Mouse (Mus musculus) left cerebral cortex, postnatal 10 days (tissue): ENCODE results near the gene C1qtnf1. TPM values are rescaled to one million over a fixed set of nuclear protein-coding genes. Genes with fewer than 3 reads are reported as not detected.
A peak's percentile ranks its signal among the peaks of the same experiment; 100 is the strongest.

Source experiments
- DNase-seq, 2 experiments: peaks; one replicate each; pipeline ENCODE4 v3.0.0; 2021 to 2022; ENCODE audit warnings: low spot score in 2 of 2, mixed read lengths in 1 of 2; ENCODE audit errors: extremely low spot score in 1 of 2
- intact Hi-C: fragments of 180-260 bp; cut with DNase I; formaldehyde crosslinking; loops from one replicate; pipeline ENCODE4 v1.15.1; 2025
- total RNA-seq, 2 experiments: library from RNA; stranded (reverse); gene quantifications; 2 replicates each; pipeline ENCODE4 v1.2.3; 2021

C1qtnf1 gene
- total RNA-seq, 2 experiments from 2014 or later: 5.9 to 8.8 TPM

DNA sequence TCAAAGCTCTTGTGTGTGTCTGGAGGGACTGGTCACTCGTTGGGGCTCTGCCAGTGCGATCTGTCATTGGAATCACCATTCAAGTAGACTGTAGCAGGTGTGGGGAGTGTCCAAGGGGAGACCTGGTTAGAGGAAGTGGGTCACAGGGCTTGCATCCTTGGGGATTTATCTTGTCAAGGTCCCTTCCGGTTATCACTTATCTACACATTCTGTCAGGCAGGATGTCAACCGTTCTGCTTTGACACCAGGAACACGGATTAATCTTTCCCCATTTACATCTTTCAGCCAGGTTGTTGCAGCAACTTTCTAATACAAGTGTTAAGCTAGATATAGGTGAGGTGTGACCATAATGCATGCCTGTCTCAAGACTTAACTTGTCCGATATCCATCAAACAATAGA is 27.8 kb downstream of the C1qtnf1 start:
- DNase-seq: no peak
- intact Hi-C loops: no loop called here

DNA sequence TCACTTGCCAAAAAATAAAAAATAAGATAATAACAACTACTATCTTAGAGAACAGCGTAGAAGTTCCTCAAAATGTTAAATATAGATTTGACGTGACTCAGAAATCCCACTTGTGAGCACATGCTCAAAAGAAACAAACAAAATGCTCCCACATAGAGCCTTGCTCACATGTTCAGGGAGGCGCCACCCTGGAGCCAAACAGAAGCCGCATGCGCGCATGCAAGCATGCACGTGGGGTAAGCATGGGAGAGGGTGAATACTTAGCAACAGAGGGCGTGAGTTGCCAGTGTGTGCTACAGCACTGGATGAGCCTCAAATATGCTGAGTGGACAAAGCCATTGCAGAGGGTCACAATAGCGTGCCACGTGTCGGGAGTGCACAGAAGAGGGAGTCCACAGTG is 28.9 kb downstream of the C1qtnf1 start:
- peak in 1 of 2 experiments; percentile 63 for DNase-seq
- intact Hi-C loops: no loop called here

- DNase-seq: peak in 1 of 2 experiments; percentile 86
- intact Hi-C loops: no loop called here
These were observed 31.0 kb downstream of the C1qtnf1 start for GRCm38 (mm10) chr11:118459051-118459450.

DNA sequence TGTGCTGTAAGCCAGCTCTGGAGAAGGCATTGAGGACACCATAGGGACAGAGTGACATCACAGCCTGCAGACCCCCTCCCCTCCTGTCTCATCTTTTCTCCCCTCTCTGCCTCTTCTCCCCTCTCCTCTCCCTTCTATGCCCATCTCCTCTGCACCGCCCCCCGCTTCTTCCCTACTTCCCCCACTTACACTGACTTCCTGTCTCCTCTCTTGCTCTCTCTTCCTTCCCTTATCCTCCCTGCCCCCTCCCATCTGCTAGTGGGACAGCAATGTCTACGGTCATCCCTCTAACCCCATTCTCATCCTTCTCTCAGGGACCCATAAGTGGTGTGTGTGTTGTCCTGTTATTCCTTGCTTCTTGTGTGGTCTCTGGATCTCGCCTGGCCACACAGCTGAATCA is 31.5 kb downstream of the C1qtnf1 start:
- no peak for DNase-seq
- intact Hi-C loops: no loop called here

DNA sequence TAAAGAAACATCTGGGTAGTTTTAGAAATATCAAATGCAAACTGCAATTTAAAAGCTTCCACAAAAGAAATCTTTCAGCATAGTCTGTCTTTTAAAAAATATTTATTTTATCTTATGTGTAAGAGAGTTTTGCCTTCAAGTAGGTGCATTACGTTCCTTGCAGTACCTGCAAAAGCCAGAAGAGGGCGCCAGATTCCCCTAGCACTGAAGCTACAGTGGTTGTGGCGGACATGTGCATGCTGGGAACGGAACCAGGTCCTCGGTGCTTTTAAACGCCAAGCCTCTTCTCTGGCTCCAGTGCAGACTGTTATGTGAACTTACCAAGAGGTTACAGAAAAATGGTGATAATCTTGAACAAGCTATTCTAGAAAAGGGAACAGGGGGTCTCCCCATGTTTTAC is 32.3 kb downstream of the C1qtnf1 start:
- no peak for DNase-seq
- intact Hi-C loops: no loop called here

DNA sequence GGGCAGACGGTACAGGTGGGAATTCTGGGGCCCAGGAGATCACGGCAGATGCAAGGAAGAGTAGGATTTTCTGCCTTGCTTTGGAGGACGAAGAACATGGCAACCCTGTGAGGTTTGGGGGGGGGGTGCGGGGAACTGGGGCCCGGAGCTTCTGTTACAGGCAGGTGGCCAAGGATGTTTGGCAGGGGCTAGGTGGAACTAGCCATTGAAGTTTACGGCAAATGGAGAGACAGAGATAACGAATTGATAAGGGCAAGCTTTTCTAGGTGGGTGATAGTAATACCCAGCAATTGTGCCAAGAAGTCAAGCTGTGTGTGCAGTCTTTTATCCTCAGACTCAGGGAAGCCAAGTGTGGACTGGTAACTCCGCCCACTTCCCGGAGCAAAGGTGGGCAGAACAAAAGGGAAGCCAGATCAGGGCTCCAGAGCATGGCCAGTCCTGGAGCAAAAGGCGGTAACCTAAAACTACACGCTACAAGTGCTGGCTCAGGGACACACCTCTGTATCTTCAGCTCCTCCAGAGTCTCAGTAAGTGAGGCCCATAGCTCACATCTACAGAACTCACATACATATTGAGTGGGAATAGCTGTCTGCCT is 39.5 kb downstream of the C1qtnf1 start:
- DNase-seq: no peak
- intact Hi-C loops: no loop called here

- no peak for DNase-seq
- intact Hi-C loops: no loop called here
These were observed 41.6 kb downstream of the C1qtnf1 start for GRCm38 (mm10) chr11:118469509-118470160.

DNA sequence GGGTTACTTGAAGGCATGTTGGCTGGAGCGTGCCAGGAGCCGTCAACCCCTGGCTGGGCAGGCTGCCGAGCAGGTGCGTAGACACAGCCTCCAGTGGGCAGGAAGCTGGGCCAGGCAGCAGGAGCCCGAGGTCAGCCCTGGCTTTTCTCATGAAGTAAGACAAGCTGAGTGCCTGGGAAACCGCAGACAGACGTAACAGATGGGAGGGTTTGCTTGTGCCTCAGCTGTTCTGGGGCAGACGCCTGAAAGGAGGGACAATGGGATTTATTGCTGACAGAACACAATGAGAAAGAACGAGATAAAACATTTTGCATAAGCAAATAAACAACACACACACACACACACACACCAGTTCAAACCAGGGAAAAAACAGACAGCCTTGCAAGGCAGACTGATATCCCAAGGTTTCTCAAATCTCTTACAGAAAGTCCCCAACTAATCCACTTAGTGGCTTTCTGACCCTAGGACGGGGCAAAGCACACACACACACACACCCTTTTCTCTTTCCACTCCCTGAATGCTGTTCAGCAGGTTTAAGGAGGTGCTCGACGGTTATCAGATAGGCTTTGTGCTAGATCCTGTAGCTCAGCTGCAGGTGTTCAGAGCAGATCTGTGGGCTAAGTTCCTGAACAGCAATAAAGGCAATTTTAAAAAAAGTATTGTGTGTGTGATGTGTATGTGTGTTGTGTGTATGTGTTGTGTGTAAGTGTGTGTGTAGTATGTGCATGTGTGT is 42.4 kb downstream of the C1qtnf1 start:
- intact Hi-C loops: no loop called here
- peak in 1 of 2 experiments; percentile 51 for DNase-seq

- DNase-seq: no peak
- intact Hi-C loops: no loop called here
These were observed 43.7 kb downstream of the C1qtnf1 start for GRCm38 (mm10) chr11:118471676-118472075.

- intact Hi-C loops: no loop called here
- DNase-seq: no peak
These were observed 45.2 kb downstream of the C1qtnf1 start for GRCm38 (mm10) chr11:118473161-118473560.

- intact Hi-C loops: no loop called here
- DNase-seq: no peak
These were observed 46.0 kb downstream of the C1qtnf1 start for GRCm38 (mm10) chr11:118473842-118474500.

DNA sequence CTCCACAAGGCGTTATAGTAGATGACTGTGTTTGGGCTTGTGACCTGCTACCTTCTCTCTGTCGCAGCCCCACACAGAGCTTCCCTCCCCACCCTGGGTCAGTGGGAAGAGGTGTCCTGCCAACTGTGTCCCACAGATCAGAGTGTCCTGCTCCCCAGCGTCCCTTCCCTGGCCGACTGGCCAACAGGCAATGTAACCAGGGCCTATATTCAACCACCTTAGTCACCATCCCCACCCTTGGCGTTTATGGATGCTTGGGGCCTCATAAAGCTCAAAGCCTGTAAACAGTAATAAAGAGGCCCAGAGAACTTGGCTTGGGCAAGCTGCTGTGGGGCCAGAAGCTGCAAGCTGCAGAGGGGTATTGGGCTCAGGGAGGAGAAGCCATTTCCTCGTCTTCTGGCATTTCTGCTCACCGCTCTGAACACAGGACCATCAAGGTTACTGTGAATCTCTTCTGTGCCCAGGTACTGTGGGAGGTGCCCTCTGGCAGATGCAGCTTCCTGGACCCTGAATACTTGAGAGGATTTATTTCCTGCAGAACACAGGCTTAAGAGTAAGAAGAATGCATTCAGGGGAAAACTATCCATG is 47.6 kb downstream of the C1qtnf1 start:
- intact Hi-C loops: no loop called here

DNA sequence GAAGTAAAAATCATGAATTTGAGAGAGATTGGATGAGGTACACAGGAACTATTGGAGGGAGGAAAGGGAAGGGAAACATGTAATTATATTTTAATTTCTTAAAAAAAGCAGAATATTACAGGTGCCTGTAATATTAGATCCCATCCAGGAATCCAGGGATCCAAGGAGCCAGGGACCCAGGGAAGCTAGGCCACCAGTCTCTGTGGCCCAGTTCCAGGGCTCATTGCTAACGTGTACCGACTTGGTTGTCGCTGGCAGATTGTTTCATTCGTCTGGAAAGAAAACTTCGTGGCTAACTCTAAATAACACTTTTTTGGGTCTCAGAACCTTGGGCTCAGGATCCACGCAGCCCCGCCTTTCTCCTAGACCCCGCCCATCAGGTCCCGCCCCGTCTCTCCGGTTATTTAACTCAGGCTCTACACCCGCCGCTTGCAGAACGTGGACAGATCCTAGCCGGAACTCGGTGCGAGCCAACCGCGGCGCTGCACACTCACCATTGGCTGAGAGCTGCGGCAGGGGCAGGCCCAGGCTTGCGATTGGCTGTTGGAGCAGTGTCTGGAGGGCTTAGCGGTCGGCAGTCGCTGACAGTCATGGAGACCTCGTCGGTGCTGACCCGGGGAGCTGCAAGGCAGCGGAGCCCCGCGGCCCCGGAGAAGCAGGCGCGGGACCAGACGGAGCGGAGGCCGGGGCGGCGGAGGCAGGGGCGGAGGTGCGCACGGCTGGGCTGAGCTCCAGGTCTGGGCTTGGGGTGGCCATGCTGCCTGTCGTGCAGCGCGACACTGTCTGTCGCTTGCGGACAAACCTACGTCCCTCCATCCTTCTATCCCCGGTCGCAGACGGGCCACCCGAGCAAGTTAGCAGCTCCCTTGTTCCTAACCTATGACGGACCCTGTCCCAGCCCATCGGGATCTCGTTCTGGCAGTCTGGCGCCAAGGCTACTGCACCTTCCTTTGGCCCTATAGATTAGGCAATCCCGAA is 48.7 kb downstream of the C1qtnf1 start, which contains the start of gene Engase:
Gene Engase (plus strand): TSS at position 434 of the 978 bp plus-strand sequence.
- peak; percentile 96 to 98 for DNase-seq
- intact Hi-C loops: no loop called here

More for the DNA sequence above, 47.6 kb downstream of the C1qtnf1 start:
- no peak for DNase-seq

DNA sequence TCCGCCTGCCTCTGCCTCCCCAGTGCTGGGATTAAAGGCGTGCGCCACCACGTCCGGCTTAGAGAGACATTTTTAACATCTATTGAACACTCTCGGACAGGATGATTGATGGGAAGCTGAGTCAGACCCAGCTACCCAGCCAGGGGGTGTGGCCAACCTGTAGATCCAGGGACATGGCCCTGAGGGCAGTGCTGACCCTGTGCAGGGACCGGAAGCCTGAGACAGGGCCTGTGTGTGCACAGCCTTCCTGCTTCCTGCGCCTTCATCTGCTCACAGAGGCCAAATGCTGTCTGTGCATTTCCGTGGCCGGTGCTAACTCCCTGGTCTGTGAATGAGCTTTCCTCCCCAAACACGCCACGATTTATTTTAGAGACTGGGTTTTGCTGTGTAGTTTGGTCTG is 51.8 kb downstream of the C1qtnf1 start:
- peak in 1 of 2 experiments; percentile 77 for DNase-seq
- intact Hi-C loops: no loop called here

GRCm38 (mm10) chr11:118481231-118481630 is 53.2 kb downstream of the C1qtnf1 start:
- DNase-seq: no peak
- intact Hi-C loops: no loop called here

DNA sequence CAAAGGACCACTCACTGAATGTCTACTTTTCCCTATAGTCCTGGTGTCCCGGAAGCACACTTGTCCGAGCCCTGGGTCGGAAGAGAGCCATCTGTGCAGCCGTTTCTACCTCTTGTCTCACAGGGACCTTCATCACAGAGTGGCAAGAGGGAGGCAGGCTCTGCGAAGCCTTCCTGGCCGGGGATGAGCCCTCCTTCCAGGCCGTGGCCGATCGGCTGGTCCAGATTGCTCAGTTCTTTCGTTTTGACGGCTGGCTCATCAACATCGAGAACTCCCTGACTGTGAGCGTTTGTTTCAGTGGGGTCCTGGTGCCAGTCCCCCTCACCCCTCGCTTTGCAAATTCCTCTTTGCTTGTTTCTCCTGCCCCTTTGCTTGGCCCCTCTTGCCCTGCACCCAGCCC is 53.7 kb downstream of the C1qtnf1 start:
- no peak for DNase-seq

DNA sequence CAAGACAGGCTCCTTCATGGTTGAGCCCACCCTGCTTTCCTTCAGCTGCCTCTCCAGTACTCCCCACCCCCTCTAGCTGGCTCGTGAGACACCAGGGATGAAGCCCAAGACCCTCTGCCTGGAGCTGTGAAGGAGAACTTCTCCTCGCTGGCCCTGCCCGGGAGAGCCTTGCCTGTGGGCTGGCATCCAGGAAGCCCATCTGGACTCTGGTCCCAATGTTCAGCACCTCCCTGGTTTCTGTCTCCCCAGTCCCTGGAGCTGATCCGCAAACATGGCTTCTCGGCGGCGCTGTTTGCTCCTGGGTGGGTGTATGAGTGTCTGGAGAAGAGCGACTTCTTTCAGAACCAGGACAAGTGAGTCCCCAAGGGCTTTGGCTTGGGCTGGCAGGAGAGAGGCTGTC is 56.2 kb downstream of the C1qtnf1 start:
- DNase-seq: no peak
- intact Hi-C loops: no loop called here

More for the DNA sequence above, 53.7 kb downstream of the C1qtnf1 start:
- intact Hi-C loops: no loop called here

DNA sequence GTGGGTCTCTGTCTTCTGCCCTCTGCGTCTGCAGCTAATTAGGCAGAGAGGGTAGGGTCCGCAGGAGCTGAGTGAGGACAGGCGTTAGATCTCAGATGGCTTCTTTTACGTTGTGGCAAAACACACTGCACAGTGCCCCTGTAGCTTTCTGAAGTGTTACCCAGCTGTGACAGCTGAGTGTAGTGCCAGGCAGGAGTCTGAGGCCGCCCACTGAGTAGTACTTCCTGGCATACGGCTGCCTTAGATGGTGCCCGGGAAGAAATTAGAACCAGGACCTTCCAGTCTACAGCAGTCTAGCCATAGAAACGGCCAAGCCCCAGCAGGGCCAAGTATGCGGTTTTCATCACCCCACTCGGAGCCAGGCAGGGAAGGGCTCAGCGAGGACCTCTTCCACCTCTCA is 57.3 kb downstream of the C1qtnf1 start:
- intact Hi-C loops: no loop called here
- no peak for DNase-seq
